Mouse (Mus musculus) forebrain, embryonic 14.5 days (tissue): ENCODE results near the gene Prpf38b. TPM values are rescaled to one million over a fixed set of nuclear protein-coding genes. Genes with fewer than 3 reads are reported as not detected.

Source experiments
- ATAC-seq: fragments of 200-750 bp; cut with Nextera tagmentation; 2 replicates; pipeline ENCODE4 v1.8.0; 2017; ENCODE audit warnings: mild to moderate bottlenecking, moderate library complexity
- DNase-seq: peaks from one replicate; pipeline ENCODE4 v3.0.0-alpha.2; 2015; ENCODE audit warnings: low spot score
- H3K27ac ChIP-seq: fragments of 300-500 bp; sonication (generic); 2 replicates; pipeline ENCODE4 v1.5.1; 2014; ENCODE audit warnings: low read depth, mild to moderate bottlenecking, control low read depth, low read length, moderate library complexity
- H3K27me3 ChIP-seq: fragments of 300-500 bp; sonication (generic); replicated peaks from 2 replicates; pipeline ENCODE4 v1.6.1; 2014; ENCODE audit warnings: low read length, control low read depth, mixed read lengths; ENCODE audit not compliant: control insufficient read depth, insufficient read depth
- H3K36me3 ChIP-seq: fragments of 300-500 bp; sonication (generic); 2 replicates; pipeline ENCODE4 v1.6.1; 2014; ENCODE audit warnings: low read length, control low read depth; ENCODE audit not compliant: control insufficient read depth, insufficient read depth
- H3K4me1 ChIP-seq: fragments of 300-500 bp; sonication (generic); 2 replicates; pipeline ENCODE4 v1.6.1; 2014; ENCODE audit warnings: antibody characterized with exemption, low read length, control low read depth; ENCODE audit not compliant: control insufficient read depth, insufficient read depth
- H3K4me2 ChIP-seq: fragments of 300-500 bp; sonication (generic); 2 replicates; pipeline ENCODE4 v1.6.1; 2014; ENCODE audit warnings: mild to moderate bottlenecking, control low read depth, low read length
- H3K4me3 ChIP-seq: fragments of 300-500 bp; sonication (generic); 2 replicates; pipeline ENCODE4 v1.5.1; 2014; ENCODE audit warnings: low read depth, low read length, control low read depth
- H3K9ac ChIP-seq: fragments of 300-500 bp; sonication (generic); 2 replicates; pipeline ENCODE4 v1.6.1; 2014; ENCODE audit warnings: mild to moderate bottlenecking, low read length, control low read depth, moderate library complexity
- H3K9me3 ChIP-seq: fragments of 300-500 bp; sonication (generic); replicated peaks from 2 replicates; pipeline ENCODE4 v1.6.1; 2016; ENCODE audit warnings: low read length, control low read depth, mixed read lengths; ENCODE audit not compliant: control insufficient read depth
- WGBS: fragments of 180-500 bp; shearing (Covaris S2); extraction: QIAGEN DNeasy Blood & Tissue Kit; methylation state at CpG from one replicate; pipeline ENCODE4 v1.1.7; 2014; 5-methylcytosine and 5-hydroxymethylcytosine counted together
- polyA plus RNA-seq: library from polyadenylated mRNA; unstranded; fragments of >200 nt; fragmentation: Nextera tagmentation; extraction: Ambion mirVana; gene quantifications from 2 replicates; pipeline ENCODE4 v1.2.1, GENCODE M21; 2014

Gene Prpf38b
- 33.9 and 42.6 TPM in 2 replicates for polyA plus RNA-seq

DNA sequence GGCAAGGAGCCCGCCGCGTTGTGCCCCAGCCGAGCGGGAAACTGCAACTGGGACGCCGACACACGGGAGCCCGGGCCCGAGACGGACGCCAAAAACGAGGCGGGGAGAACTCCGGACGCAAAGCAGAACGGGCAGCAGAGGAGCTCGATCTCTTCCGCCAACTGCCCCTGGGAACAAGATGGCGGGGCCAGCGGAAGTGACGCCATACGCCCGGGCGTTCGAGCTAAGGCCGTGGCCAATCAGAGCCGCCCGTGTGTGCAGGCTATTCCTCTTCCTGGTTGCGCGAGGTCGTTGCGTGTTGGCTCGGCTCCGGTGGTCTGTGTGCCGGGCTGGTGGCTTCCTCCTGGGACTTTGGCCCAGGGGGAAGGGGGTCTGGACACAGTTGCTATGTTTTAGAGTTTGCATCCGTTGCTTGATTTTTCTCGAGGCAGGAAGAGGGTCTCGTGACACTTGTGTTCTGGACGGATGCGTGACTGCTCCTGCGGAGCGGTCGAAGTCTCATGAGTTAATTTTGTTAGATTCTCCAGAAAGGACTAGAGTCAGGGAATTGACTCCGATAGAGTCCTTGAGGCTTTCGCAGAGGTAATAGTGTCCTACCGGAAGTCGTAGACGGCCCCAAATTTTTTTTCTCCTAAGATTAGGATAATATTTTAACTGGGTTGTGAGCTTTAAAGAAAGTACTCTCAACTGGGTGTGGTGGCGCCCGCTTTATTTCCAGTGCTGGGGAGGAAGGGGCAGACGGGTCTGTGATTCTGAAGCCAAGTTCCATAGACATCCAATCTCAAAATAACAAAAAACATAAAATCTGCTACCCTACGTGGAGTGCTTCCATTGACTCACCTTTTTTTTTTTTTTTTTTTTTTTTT lies at the start of gene Prpf38b:
TSS of gene Prpf38b (minus strand) at position 180 of the 866 bp plus-strand sequence.
- Histone ChIP-seq H3K27me3 (no peaks in the 10 kb centered on the region), H3K36me3 (peaks cover 11% of the 10 kb centered on the region), H3K4me3 (peak within 1 kb of the TSS; percentile 65), H3K9ac (peak within 1 kb of the TSS; percentile 93), H3K4me1 (peaks cover 11% of the 10 kb centered on the region), H3K9me3 (no peaks in the 10 kb centered on the region), H3K27ac (peak within 1 kb of the TSS; percentile 94), H3K4me2 (peak within 1 kb of the TSS; percentile 98)
- WGBS: 1% methylated on average over 53 of the region's 53 CpGs
- ATAC-seq (peak; percentile 100), DNase-seq (peak; percentile 98)

DNA sequence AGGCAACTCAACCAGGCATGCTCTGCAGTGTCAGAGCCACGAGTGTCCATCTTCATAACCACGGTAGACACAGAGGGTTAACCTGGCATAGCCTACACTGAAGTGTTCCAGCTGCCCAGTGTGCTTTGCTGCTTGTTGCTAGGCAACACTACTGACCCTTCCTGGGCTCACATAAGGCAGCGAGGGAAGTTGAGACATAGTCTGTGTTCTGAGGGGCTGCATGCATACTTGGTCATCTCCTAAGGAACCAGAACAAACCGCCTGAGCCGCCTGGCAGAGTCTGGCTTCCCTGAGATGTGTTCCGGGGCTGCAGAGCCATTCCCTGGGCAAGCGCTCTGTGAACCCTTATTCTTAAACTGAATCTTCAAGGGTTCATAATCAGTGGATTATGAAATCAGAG lies 49.7 kb upstream of the Prpf38b start:
- DNase-seq: peak; percentile 66
- no peaks in the 10 kb centered on the region for H3K36me3 ChIP-seq

DNA sequence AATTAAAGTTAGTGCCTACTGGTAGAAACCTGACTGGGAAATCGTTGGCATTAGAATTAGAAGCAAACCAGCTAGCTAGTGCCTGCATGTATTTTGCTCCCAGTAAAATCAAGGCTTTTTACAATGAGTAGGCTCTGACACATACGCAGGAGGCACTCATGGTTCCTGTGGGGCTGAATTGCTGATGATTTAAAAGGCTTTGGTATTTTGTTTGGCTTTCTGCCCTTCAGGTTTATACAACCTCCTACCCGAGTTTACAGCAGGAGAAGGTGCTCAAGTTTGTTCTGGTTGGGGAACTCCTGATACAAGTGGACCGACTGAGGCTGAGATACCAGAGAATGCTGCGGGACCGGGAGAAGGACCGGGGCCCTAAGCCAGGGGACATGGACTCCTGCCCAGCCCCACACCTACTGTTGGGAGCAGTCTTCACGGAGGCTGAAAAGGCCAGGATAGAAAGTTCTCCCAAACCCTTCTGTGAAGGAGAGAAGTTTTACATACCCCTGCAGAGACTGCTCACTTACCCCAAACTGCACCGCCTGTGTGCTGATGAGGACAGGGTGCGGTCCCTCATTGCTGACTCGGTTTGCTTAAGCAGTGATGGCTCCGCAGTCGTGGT lies 48.3 kb upstream of the Prpf38b start:
- H3K36me3 ChIP-seq: no peaks in the 10 kb centered on the region
- WGBS: 84% methylated on average over 13 of the region's 13 CpGs
- DNase-seq (no peak), ATAC-seq (no peak)
- no peak overlapping the region for H3K27ac ChIP-seq
- no peaks in the 10 kb centered on the region for H3K27me3 ChIP-seq
- no peaks in the 10 kb centered on the region for H3K9me3 ChIP-seq
- H3K4me2 ChIP-seq: no peak overlapping the region
- H3K4me1 ChIP-seq: 0 out of 2 replicates have a peak, but pooled peaks cover 2% of the 10 kb centered on the region
- H3K9ac ChIP-seq: no peak overlapping the region
- no peak overlapping the region for H3K4me3 ChIP-seq

More for the DNA sequence above, 49.7 kb upstream of the Prpf38b start:
- peak; percentile 84 for ATAC-seq
- Histone ChIP-seq H3K9me3 (no peaks in the 10 kb centered on the region), H3K9ac (peak overlapping the region; percentile 35; the same call in 1 of the 2 replicates), H3K4me2 (peak overlapping the region; percentile 42), H3K4me3 (0 out of 2 replicates have a peak overlapping the region, but pooled peaks have one; percentile 3), H3K4me1 (0 out of 2 replicates have a peak, but pooled peaks cover 2% of the 10 kb centered on the region), H3K27me3 (no peaks in the 10 kb centered on the region), H3K27ac (peak overlapping the region; percentile 17; the same call in 1 of the 2 replicates)
- WGBS: 41% methylated on average over 7 of the region's 7 CpGs

DNA sequence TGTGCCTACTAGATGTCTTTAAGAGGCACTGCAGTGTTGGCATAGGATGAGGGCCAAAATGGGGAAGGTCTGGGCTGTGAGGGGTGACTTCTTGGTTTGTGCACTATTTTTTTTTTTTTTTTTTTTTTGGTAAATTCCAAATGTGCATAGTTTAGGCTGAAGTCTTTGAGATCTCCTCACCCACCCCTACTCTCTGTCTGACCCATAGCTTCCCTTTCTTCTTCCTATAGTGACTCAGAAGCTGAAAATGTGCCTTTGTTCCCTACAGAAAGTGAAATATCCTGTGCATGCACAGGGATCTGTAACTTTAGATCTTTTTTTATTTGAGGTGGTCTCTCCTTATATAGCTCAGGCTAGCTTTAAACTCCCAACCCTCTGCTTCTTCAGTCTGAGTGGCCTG lies 46.4 kb upstream of the Prpf38b start:
- Histone ChIP-seq H3K9ac (no peak overlapping the region), H3K9me3 (no peaks in the 10 kb centered on the region), H3K4me2 (no peak overlapping the region), H3K4me1 (0 out of 2 replicates have a peak, but pooled peaks cover 2% of the 10 kb centered on the region), H3K27ac (no peak overlapping the region), H3K36me3 (no peaks in the 10 kb centered on the region), H3K4me3 (no peak overlapping the region), H3K27me3 (no peaks in the 10 kb centered on the region)
- no peak for ATAC-seq
- no peak for DNase-seq

- 68% methylated on average over 10 of the region's 10 CpGs for WGBS
- Histone ChIP-seq H3K36me3 (no peaks in the 10 kb centered on the region), H3K27me3 (no peaks in the 10 kb centered on the region), H3K9me3 (no peaks in the 10 kb centered on the region), H3K4me3 (no peak overlapping the region), H3K27ac (no peak overlapping the region), H3K4me1 (no peaks in the 10 kb centered on the region), H3K9ac (no peak overlapping the region), H3K4me2 (no peak overlapping the region)
- ATAC-seq (no peak), DNase-seq (no peak)
Measured at GRCm38 (mm10) chr3:108940996-108941395, 29.5 kb upstream of the Prpf38b start.

GRCm38 (mm10) chr3:108940001-108940633 lies 28.6 kb upstream of the Prpf38b start, which contains the start of gene Gm9857:
Gene Gm9857, minus strand, starts transcription at chr3:108940445.
- no peaks in the 10 kb centered on the region for H3K9me3 ChIP-seq
- DNase-seq: peak; percentile 18
- no peaks in the 10 kb centered on the region for H3K27me3 ChIP-seq
- 65% methylated on average over 45 of the region's 59 CpGs for WGBS
- peak within 1 kb of the TSS; percentile 37; the same call in 1 of the 2 replicates for H3K9ac ChIP-seq
- H3K4me3 ChIP-seq: peak within 1 kb of the TSS; percentile 30
- H3K4me1 ChIP-seq: no peaks in the 10 kb centered on the region
- peak within 1 kb of the TSS; percentile 48 for H3K4me2 ChIP-seq
- no peak within 1 kb of the TSS for H3K27ac ChIP-seq
- H3K36me3 ChIP-seq: no peaks in the 10 kb centered on the region
- peak; percentile 75 for ATAC-seq

DNA sequence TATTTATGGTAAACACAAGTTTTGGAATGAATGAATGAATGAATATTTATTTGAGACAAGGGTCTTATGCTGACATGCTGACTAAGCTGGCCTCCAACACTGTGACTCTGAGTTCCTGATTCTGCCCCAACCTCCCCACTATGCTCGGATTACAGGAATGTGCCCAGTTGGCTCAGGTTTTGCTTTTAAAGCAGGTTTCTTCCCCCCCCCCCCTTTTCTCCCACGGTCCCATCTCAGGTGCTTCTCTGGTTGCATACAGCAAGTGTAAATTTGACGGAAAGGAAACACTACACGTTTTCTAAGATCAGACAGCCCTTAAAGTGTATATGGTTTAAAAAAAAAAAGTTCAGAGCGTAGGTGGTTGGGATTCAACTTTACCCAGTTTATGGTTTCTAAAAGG lies 28.0 kb upstream of the Prpf38b start, which contains the start of gene Henmt1:
TSS of gene Henmt1 (plus strand) at position 301 of the 400 bp plus-strand sequence.
- peak within 1 kb of the TSS; percentile 30 for H3K4me3 ChIP-seq
- no peaks in the 10 kb centered on the region for H3K4me1 ChIP-seq
- H3K9me3 ChIP-seq: no peaks in the 10 kb centered on the region
- H3K27me3 ChIP-seq: no peaks in the 10 kb centered on the region
- H3K36me3 ChIP-seq: no peaks in the 10 kb centered on the region
- peak within 1 kb of the TSS; percentile 48 for H3K4me2 ChIP-seq
- no peak for DNase-seq
- WGBS: 85% methylated on average over 5 of the region's 5 CpGs
- ATAC-seq: no peak
- peak within 1 kb of the TSS; percentile 37; the same call in 1 of the 2 replicates for H3K9ac ChIP-seq
- H3K27ac ChIP-seq: no peak within 1 kb of the TSS

DNA sequence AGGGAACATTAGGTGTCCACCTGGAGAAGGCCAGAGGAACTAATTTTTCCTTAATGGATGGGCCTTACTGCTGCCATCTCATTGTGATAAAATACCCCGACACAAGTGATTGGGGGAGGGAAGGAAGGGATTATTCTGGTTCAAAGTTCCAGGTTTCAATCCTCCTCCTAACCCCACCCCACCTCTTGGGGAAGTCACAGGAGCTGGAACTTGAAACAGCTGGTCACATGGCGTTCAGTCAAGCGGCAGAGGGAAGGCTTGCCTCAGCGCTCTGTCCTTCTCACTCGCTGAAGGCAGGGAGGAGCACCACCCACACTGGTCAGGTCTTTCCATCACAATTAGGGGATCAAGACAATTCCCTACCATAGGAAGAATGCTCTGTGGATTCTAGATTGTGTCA lies 27.2 kb upstream of the Prpf38b start:
- ATAC-seq (no peak), DNase-seq (no peak)
- Histone ChIP-seq H3K27me3 (no peaks in the 10 kb centered on the region), H3K36me3 (no peaks in the 10 kb centered on the region), H3K4me3 (no peak overlapping the region), H3K27ac (no peak overlapping the region), H3K4me2 (no peak overlapping the region), H3K9ac (no peak overlapping the region), H3K4me1 (no peaks in the 10 kb centered on the region), H3K9me3 (no peaks in the 10 kb centered on the region)
- WGBS: 93% methylated on average over 5 of the region's 5 CpGs
